Mouse (Mus musculus) embryo, embryonic 10 days (tissue): ENCODE measurements at regions not wholly inside any gene's neighbourhood (a gene's known extent, or its start where the extent isn't known, plus 50 kb on each side); places are given as distances from the start of the nearest gene placed in this dataset.

Source experiments
- DNase-seq: peaks from one replicate; pipeline ENCODE4 v3.0.0-alpha.2; 2015; ENCODE audit warnings: low spot score

GRCm38 (mm10) chr11:89932231-89932865 is 70.3 kb downstream of the Pctp start:
- DNase-seq: no peak

- no peak for DNase-seq
Measured at GRCm38 (mm10) chr11:89929115-89929988, 73.3 kb downstream of the Pctp start.

GRCm38 (mm10) chr11:89927483-89928156 is 75.1 kb downstream of the Pctp start:
- DNase-seq: no peak

GRCm38 (mm10) chr11:89922551-89922950 is 80.1 kb downstream of the Pctp start:
- peak; percentile 6 for DNase-seq

GRCm38 (mm10) chr11:89921146-89921545 is 81.5 kb downstream of the Pctp start:
- peak; percentile 47 for DNase-seq

- DNase-seq: no peak
Measured at GRCm38 (mm10) chr11:89915795-89916194, 86.9 kb downstream of the Pctp start.

GRCm38 (mm10) chr11:89914577-89914976 is 88.1 kb downstream of the Pctp start:
- no peak for DNase-seq

- DNase-seq: no peak
Measured at GRCm38 (mm10) chr11:89901241-89901740, 101.4 kb downstream of the Pctp start.

GRCm38 (mm10) chr11:89898516-89898915 is 104.2 kb downstream of the Pctp start:
- no peak for DNase-seq

GRCm38 (mm10) chr11:89896854-89897253 is 105.8 kb downstream of the Pctp start:
- DNase-seq: no peak

- DNase-seq: no peak
Measured at GRCm38 (mm10) chr11:89871587-89871986, 94.1 kb upstream of the Ankfn1 start.

- DNase-seq: no peak
Measured at GRCm38 (mm10) chr11:89867575-89867974, 90.1 kb upstream of the Ankfn1 start.

- DNase-seq: peak; percentile 36
Measured at GRCm38 (mm10) chr11:89856184-89856769, 78.8 kb upstream of the Ankfn1 start.

- no peak for DNase-seq
Measured at GRCm38 (mm10) chr11:89841853-89842252, 64.4 kb upstream of the Ankfn1 start.

- DNase-seq: peak; percentile 38
Measured at GRCm38 (mm10) chr11:89839671-89840327, 62.3 kb upstream of the Ankfn1 start.

GRCm38 (mm10) chr11:89837995-89838394 is 60.5 kb upstream of the Ankfn1 start:
- DNase-seq: no peak

GRCm38 (mm10) chr11:89836897-89837296 is 59.4 kb upstream of the Ankfn1 start:
- no peak for DNase-seq

- no peak for DNase-seq
Measured at GRCm38 (mm10) chr11:89834068-89834467, 56.6 kb upstream of the Ankfn1 start.

- no peak for DNase-seq
Measured at GRCm38 (mm10) chr11:89831577-89832110, 54.2 kb upstream of the Ankfn1 start.
